Mouse (Mus musculus) neural tube, embryonic 15.5 days (tissue): Measurements from ENCODE around the gene Serpinf2. TPM values are rescaled to one million over a fixed set of nuclear protein-coding genes. Genes with fewer than 3 reads are reported as not detected.
"Not testable (repeated sequence)": the region's sequence is repeated elsewhere in the genome, so short reads cannot be mapped to it uniquely, and the experiment has no call there.

Experiments used
- ATAC-seq: fragments of 200-750 bp; cut with Nextera tagmentation; 2 replicates; pipeline ENCODE4 v1.8.0; 2017; ENCODE audit warnings: mild to moderate bottlenecking, moderate TSS enrichment, moderate library complexity; ENCODE audit not compliant: low FRiP score
- H3K27ac ChIP-seq: fragments of 300-500 bp; sonication (generic); replicated peaks from 2 replicates; pipeline ENCODE4 v1.5.1; 2015; ENCODE audit warnings: mild to moderate bottlenecking, inconsistent platforms
- H3K27me3 ChIP-seq: fragments of 300-500 bp; sonication (generic); replicated peaks from 2 replicates; pipeline ENCODE4 v1.6.1; 2015; ENCODE audit warnings: inconsistent platforms
- H3K36me3 ChIP-seq: fragments of 300-500 bp; sonication (generic); 2 replicates; pipeline ENCODE4 v1.6.1; 2015; ENCODE audit warnings: inconsistent platforms
- H3K4me1 ChIP-seq: fragments of 300-500 bp; sonication (generic); 2 replicates; pipeline ENCODE4 v1.6.1; 2015; ENCODE audit warnings: inconsistent platforms
- H3K4me2 ChIP-seq: fragments of 300-500 bp; sonication (generic); 2 replicates; pipeline ENCODE4 v1.6.1; 2015; ENCODE audit warnings: inconsistent platforms, mild to moderate bottlenecking, moderate library complexity
- H3K4me3 ChIP-seq: fragments of 300-500 bp; sonication (generic); replicated peaks from 2 replicates; pipeline ENCODE4 v1.5.1; 2015; ENCODE audit warnings: mild to moderate bottlenecking, inconsistent platforms
- H3K9ac ChIP-seq: fragments of 300-500 bp; sonication (generic); replicated peaks from 2 replicates; pipeline ENCODE4 v1.6.1; 2015; ENCODE audit warnings: mild to moderate bottlenecking, inconsistent platforms
- H3K9me3 ChIP-seq: fragments of 300-500 bp; sonication (generic); replicated peaks from 2 replicates; pipeline ENCODE4 v1.6.1; 2016; ENCODE audit warnings: inconsistent platforms
- WGBS: fragments of 180-500 bp; shearing (Covaris S2); methylation state at CpG from one replicate; pipeline ENCODE4 v1.1.7; 2015; ENCODE audit warnings: mixed read lengths; 5-methylcytosine and 5-hydroxymethylcytosine counted together
- microRNA counts: library from miRNA; unstranded; fragments of <30 nt; microRNA quantifications from one replicate; lab custom pipeline; 2016
- microRNA-seq: library from miRNA; unstranded; fragments of <30 nt; microRNA quantifications from one replicate; pipeline ENCODE4, GENCODE M21; 2017
- polyA plus RNA-seq: library from polyadenylated mRNA; unstranded; fragments of >200 nt; fragmentation: Nextera tagmentation; extraction: Ambion mirVana; gene quantifications from 2 replicates; pipeline ENCODE4 v1.2.1, GENCODE M21; 2015

The Serpinf2 gene
- polyA plus RNA-seq, 1 experiment from 2014 or later, result 0.33 TPM

- H3K4me1 ChIP-seq, result no peaks in the 10 kb centered on the region
- H3K4me2 ChIP-seq, result no peak overlapping the region
- ATAC-seq, result no peak
- H3K9ac ChIP-seq, result no peak overlapping the region
- no peaks in the 10 kb centered on the region for H3K9me3 ChIP-seq
- H3K4me3 ChIP-seq, result no peak overlapping the region
- no peak overlapping the region for H3K27ac ChIP-seq
- 82% methylated on average over 6 of the region's 6 CpGs for WGBS
- no peaks in the 10 kb centered on the region for H3K36me3 ChIP-seq
- no peaks in the 10 kb centered on the region for H3K27me3 ChIP-seq
Measured at GRCm38 (mm10) chr11:75403301-75404052, 35.9 kb downstream of the Serpinf2 start.

DNA sequence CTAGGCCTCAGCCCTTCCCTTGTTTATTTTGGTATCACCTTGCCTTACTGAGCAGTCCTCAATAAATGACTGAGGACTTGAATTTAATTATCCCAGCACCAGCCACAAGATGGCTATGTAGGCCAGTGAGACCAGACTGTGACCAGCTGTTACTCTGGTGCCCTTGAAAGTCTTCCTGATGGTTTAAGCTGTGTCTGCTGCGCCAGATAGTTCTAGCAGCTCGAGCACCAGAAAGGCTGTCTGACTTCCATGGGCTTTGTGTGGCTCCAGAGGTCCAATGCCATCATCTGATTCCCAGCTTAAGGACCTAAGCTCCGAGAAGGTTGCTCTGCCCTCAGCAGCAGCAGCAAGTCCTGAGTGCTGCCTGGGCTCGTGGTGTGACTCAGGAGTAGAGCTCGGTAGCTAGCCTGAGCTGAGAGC lies 37.1 kb downstream of the Serpinf2 start:
- H3K4me3 ChIP-seq, result no peak overlapping the region
- no peak overlapping the region for H3K4me2 ChIP-seq
- H3K27ac ChIP-seq, result peak overlapping the region; percentile 28; the same call in 1 of the 2 replicates
- no peaks in the 10 kb centered on the region for H3K27me3 ChIP-seq
- no peaks in the 10 kb centered on the region for H3K4me1 ChIP-seq
- H3K9ac ChIP-seq, result no peak overlapping the region
- H3K36me3 ChIP-seq, result no peaks in the 10 kb centered on the region
- ATAC-seq, result peak; percentile 59; the same call in 1 of the 2 replicates
- no peaks in the 10 kb centered on the region for H3K9me3 ChIP-seq
- WGBS, result 67% methylated on average over 5 of the region's 5 CpGs

DNA sequence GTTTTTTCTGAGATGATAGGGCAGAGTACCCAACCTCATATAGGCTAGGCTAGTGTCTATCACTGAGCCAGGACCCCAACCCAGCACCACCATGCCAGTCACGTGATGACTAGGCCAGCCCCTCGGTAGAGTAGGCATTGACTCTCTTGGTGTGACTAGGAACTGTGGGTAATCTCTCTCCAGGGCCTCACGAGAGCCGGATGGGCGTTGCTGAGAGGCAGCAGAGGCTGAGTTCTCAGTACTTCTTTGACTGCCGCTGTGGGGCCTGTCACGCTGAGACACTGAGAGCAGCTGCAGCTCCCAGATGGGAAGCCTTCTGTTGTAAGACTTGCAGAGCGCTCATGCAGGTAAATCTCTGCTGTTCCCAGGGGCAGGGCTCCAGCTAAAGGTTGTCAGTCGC lies 39.3 kb downstream of the Serpinf2 start:
- no peak overlapping the region for H3K4me2 ChIP-seq
- H3K4me3 ChIP-seq, result no peak overlapping the region
- ATAC-seq, result no peak
- no peaks in the 10 kb centered on the region for H3K36me3 ChIP-seq
- H3K9ac ChIP-seq, result no peak overlapping the region
- 60% methylated on average over 9 of the region's 9 CpGs for whole genome bisulfite sequencing
- no peaks in the 10 kb centered on the region for H3K9me3 ChIP-seq
- no peaks in the 10 kb centered on the region for H3K4me1 ChIP-seq
- H3K27ac ChIP-seq, result no peak overlapping the region
- H3K27me3 ChIP-seq, result no peaks in the 10 kb centered on the region

DNA sequence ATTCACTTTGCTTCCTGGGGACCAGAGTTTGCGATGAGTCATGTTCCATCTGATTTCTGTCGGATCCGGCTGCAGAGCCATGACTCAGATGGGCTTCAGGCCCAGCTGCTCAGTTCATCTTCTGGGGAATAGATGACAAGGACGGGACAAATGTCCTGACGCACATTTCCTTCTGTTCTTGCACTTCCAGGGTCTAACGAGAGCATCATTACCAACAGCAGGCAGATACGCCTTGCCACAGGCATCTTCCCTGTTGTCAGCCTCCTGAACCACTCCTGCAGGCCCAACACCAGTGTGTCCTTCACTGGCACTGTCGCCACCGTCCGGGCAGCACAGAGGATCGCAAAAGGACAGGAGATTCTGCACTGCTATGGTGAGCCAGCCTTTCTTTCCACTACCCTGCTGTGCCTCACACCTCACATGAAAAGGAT lies 40.0 kb downstream of the Serpinf2 start:
- 81% methylated on average over 11 of the region's 11 CpGs for WGBS

GRCm38 (mm10) chr11:75397452-75397851 lies 41.9 kb downstream of the Serpinf2 start:
- no peak overlapping the region for H3K4me2 ChIP-seq
- no peak overlapping the region for H3K27ac ChIP-seq
- no peak overlapping the region for H3K4me3 ChIP-seq
- WGBS, result 79% methylated on average over 7 of the region's 7 CpGs
- no peaks in the 10 kb centered on the region for H3K9me3 ChIP-seq
- no peaks in the 10 kb centered on the region for H3K36me3 ChIP-seq
- H3K9ac ChIP-seq, result no peak overlapping the region
- no peaks in the 10 kb centered on the region for H3K4me1 ChIP-seq
- H3K27me3 ChIP-seq, result no peaks in the 10 kb centered on the region
- no peak for ATAC-seq

More for the DNA sequence above, 40.0 kb downstream of the Serpinf2 start:
- no peak overlapping the region for H3K4me2 ChIP-seq
- no peak overlapping the region for H3K27ac ChIP-seq
- no peak overlapping the region for H3K9ac ChIP-seq
- no peaks in the 10 kb centered on the region for H3K36me3 ChIP-seq
- no peaks in the 10 kb centered on the region for H3K9me3 ChIP-seq
- no peaks in the 10 kb centered on the region for H3K27me3 ChIP-seq
- no peak overlapping the region for H3K4me3 ChIP-seq
- ATAC-seq, result no peak
- H3K4me1 ChIP-seq, result no peaks in the 10 kb centered on the region

- ATAC-seq, result no peak
- no peak overlapping the region for H3K9ac ChIP-seq
- no peaks in the 10 kb centered on the region for H3K36me3 ChIP-seq
- no peak overlapping the region for H3K4me3 ChIP-seq
- H3K9me3 ChIP-seq, result no peaks in the 10 kb centered on the region
- no peaks in the 10 kb centered on the region for H3K27me3 ChIP-seq
- H3K4me1 ChIP-seq, result no peaks in the 10 kb centered on the region
- 89% methylated on average over 1 of the region's 1 CpGs for WGBS
- no peak overlapping the region for H3K4me2 ChIP-seq
- H3K27ac ChIP-seq, result no peak overlapping the region
Measured at GRCm38 (mm10) chr11:75395611-75396010, 43.8 kb downstream of the Serpinf2 start.

GRCm38 (mm10) chr11:75383529-75383928 lies 55.9 kb downstream of the Serpinf2 start:
- H3K4me2 ChIP-seq, H3K27me3 ChIP-seq, ATAC-seq, H3K9ac ChIP-seq, H3K36me3 ChIP-seq, H3K27ac ChIP-seq, H3K4me3 ChIP-seq, H3K4me1 ChIP-seq, H3K9me3 ChIP-seq: not testable (repeated sequence)
- WGBS, result 60% methylated on average over 3 of the region's 3 CpGs

MicroRNAs encoded within 50 kb of the gene (microRNA counts, 519-probe panel; counts per million panel counts)
- microRNA mmu-miR-22 (lab: Ali Mortazavi, UCI), result 3,722 counts per million, percentile 89 among the panel's probes with 10 or more counts

Small RNAs within 50 kb of the gene (microRNA-seq; reads per million reads assigned to microRNA genes)
- gene Mir22, result 3,642 reads per million, percentile 90 among the genes with 10 or more reads in this experiment

Other genes with a start within 250 kb of the Serpinf2 start
- gene Dph1, start 248.3 kb downstream of the Serpinf2 start, polyA plus RNA-seq, result 13.8 and 16.2 TPM in 2 replicates
- 12.6 and 13.7 TPM in 2 replicates for gene Rtn4rl1, start 245.8 kb downstream of the Serpinf2 start, polyA plus RNA-seq
- gene Rpa1, start 91.3 kb downstream of the Serpinf2 start, polyA plus RNA-seq, result 51.3 and 71.1 TPM in 2 replicates
- 14.6 and 18.7 TPM in 2 replicates for gene Smyd4, start 91.2 kb downstream of the Serpinf2 start, polyA plus RNA-seq
- gene Serpinf1, start 16.9 kb downstream of the Serpinf2 start, polyA plus RNA-seq, result 63.4 and 69.1 TPM in 2 replicates
- 6.3 and 6.6 TPM in 2 replicates for gene Wdr81, start 15.1 kb upstream of the Serpinf2 start, polyA plus RNA-seq
- 2.4 and 8.5 TPM in 2 replicates for gene Tlcd2, start 22.1 kb upstream of the Serpinf2 start, polyA plus RNA-seq
- 43.9 and 44.3 TPM in 2 replicates for gene Prpf8, start 47.2 kb upstream of the Serpinf2 start, polyA plus RNA-seq
- 2.8 and 3.1 TPM in 2 replicates for gene Rilp, start 70.5 kb upstream of the Serpinf2 start, polyA plus RNA-seq
- gene Scarf1, start 73.9 kb upstream of the Serpinf2 start, polyA plus RNA-seq, result 3.9 and 4.7 TPM in 2 replicates
- gene Slc43a2, start 92.1 kb upstream of the Serpinf2 start, polyA plus RNA-seq, result 15.7 and 15.8 TPM in 2 replicates
- gene Pitpna, start 148.5 kb upstream of the Serpinf2 start, polyA plus RNA-seq, result 113 and 117 TPM in 2 replicates
- 39.0 and 39.7 TPM in 2 replicates for gene Inpp5k, start 191.4 kb upstream of the Serpinf2 start, polyA plus RNA-seq
- gene Myo1c, start 210.9 kb upstream of the Serpinf2 start, polyA plus RNA-seq, result 12.4 and 22.0 TPM in 2 replicates
- 102 and 107 TPM in 2 replicates for gene Crk, start 239.7 kb upstream of the Serpinf2 start, polyA plus RNA-seq